Comparison of ENCODE assay signal across 9 mouse cellular contexts in the genomic region with DNA sequence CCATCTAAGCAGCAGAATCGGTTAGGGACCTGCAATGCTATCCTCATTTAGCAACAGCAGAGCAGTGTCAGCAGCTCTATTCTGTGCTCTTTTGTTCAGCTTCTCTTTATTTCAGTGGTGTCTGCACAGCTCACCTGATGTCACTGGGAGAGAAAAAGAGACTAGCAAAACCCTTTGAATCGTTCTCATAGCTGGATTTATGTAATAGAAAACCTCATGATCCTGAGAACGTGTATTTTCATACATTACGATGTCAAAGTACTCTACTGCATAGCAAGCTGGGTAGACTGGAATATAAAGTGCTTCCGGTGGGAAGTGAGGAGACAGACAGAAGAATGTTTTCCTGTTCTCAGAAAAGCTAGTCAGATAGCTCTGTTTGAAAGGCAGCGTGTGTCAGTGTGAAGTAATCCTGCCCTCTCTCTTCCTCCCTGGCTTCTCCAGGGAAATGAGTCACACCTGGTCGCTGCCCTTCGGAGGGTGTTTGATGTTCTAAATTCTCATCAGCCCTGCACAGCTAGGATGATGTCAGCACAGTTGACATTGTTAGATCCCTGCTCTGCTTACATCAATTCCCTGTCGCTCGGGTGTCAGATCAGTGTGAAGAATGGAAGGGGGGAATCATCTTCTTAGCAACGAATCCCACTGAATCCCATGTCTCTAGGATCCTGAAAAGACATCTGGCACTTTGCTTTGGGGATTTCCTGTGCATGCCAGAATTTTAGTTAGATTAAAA.
A peak's percentile ranks its signal among the peaks of the same experiment; 100 is the strongest.
DNase-seq lines count a peak whose midpoint lies in the region; ATAC-seq and TF ChIP-seq lines count a peak whose summit lies in the region.
"Had no signal": no experiment of that assay in that cellular context is flagged by ENCODE, and none has a peak within 500 bp of the region (broad histone marks: within the 10 kb centered on the region; RNA-seq: fewer than 3 reads in every experiment).

No protein-coding gene starts in this region.

- no peaks in the 10 kb centered on the region for H3K36me3 ChIP-seq in heart, embryonic 10.5 days
- H3K36me3 ChIP-seq: G1E had no signal

- 0 out of 2 replicates have a peak, but pooled peaks cover 7% of the 10 kb centered on the region for H3K4me1 ChIP-seq in heart, embryonic 10.5 days
- peaks cover 5% of the 10 kb centered on the region for H3K4me1 ChIP-seq in embryonic fibroblast, embryonic 13.5 days (ENCODE audit: control insufficient read depth, insufficient read depth, low read length)

- no peaks in the 10 kb centered on the region for H3K27me3 ChIP-seq in heart, embryonic 10.5 days (ENCODE audit: insufficient read depth, poor library complexity, severe bottlenecking)
- H3K27me3 ChIP-seq in Patski, result no peaks in the 10 kb centered on the region

- TF ChIP-seq POLR2A in embryonic fibroblast, embryonic 13.5 days (IDR thresholded peaks at IDR 0.05; ENCODE audit: low read depth, low read length), result no peak

- ATAC-seq in Patski, result peak; percentile 69

- POLR2A ChIA-PET in Patski (lab: Charles Lee), result no interaction called here

- DNase-seq in heart, postnatal 4 days, result peak; percentile 4
- DNase-seq in heart, embryonic 10.5 days (ENCODE audit: low spot score), result no peak
- peak; percentile 4 for DNase-seq in Patski (ENCODE audit: low read depth, low spot score)
- peak; percentile 39 to 44 for DNase-seq in left cerebral cortex, adult 9 months (ENCODE audit: low spot score in 2 of 2)
- no peak for DNase-seq in ovary, postnatal 36 days (ENCODE audit: low spot score)
- DNase-seq in cerebellum, adult 11 months, result no peak
- DNase-seq in gastrocnemius, adult 8-10 months (ENCODE audit: low spot score in 2 of 2), result no peak

- no peak overlapping the region for H3K4me3 ChIP-seq in heart, embryonic 10.5 days
- H3K4me3 ChIP-seq in embryonic fibroblast, embryonic 13.5 days (ENCODE audit: insufficient read depth, low read length), result no peak overlapping the region

- no peaks in the 10 kb centered on the region for H3K9me3 ChIP-seq in heart, embryonic 10.5 days
- H3K9me3 ChIP-seq: G1E had no signal

- CTCF ChIA-PET in Patski (lab: Charles Lee), result no interaction called here

- no peak overlapping the region for H3K27ac ChIP-seq in heart, embryonic 10.5 days
- peak overlapping the region; percentile 36; the same call in 1 of the 2 replicates for H3K27ac ChIP-seq in embryonic fibroblast, embryonic 13.5 days (ENCODE audit: insufficient read depth, low read length)

- WGBS in heart, embryonic 10.5 days, result 42% methylated on average over 11 of the region's 11 CpGs

- in situ Hi-C loops in Patski (cut with MboI; ENCODE audit: low pct_unique_long_range_greater_than_20kb), result no loop called here

- TF ChIP-seq CTCF in Patski (IDR thresholded peaks at IDR 0.05), result no peak
- no peak for TF ChIP-seq CTCF in embryonic fibroblast, embryonic 13.5 days (IDR thresholded peaks at IDR 0.05; ENCODE audit: borderline replicate concordance, insufficient read depth, low read length)

Comparison
In these comparisons a context has a peak if more than half of its experiments do, and no peak if none do; other contexts are left out.
1. DNase-seq: peak in heart, postnatal 4 days (single experiment), Patski (single experiment) and left cerebral cortex, adult 9 months (2 of 2); none in heart, embryonic 10.5 days (single experiment), ovary, postnatal 36 days (single experiment), cerebellum, adult 11 months (single experiment) and gastrocnemius, adult 8-10 months (0 of 2).